Mouse (Mus musculus): Measurements from ENCODE around the gene Slc17a8. TPM values are rescaled to one million over a fixed set of nuclear protein-coding genes. Genes with fewer than 3 reads are reported as not detected.

The Slc17a8 gene
- polyA plus RNA-seq, 1 experiment = not detected

DNA sequence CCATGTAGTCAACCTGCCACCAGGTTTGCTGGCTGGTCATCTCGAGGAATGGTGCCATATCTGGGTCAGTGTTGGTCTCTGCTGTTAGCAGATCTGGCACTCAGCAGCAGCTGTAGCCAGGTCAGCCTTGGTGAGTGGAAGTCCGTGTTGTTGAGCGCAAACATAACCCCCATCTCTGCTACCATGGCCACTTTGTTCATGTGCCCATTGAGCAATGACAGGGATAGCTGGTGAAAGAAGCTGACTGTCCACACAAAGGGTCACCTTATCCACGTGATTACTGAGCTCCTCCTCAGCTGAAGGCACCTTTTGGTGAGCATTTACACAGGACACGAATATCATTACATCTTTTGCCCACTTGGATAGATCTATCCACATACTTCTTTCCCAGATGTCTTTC, 68.0 kb downstream of the Slc17a8 start:
- no peaks in the 10 kb centered on the region for H3K27me3 ChIP-seq (ENCODE audit: control insufficient read depth, insufficient read depth, low read length)
- no peak overlapping the region for H3K4me3 ChIP-seq (ENCODE audit: extremely low read depth, insufficient read depth, insufficient read length)
- H3K27ac ChIP-seq (ENCODE audit: insufficient read depth, low read length) = no peak overlapping the region
- H3K36me3 ChIP-seq (ENCODE audit: control insufficient read depth, insufficient read depth, low read length) = no peaks in the 10 kb centered on the region
- no peak for DNase-seq (ENCODE audit: low read depth in 1 of 2, low spot score in 2 of 2)
- H3K4me1 ChIP-seq (ENCODE audit: control insufficient read depth, insufficient read depth, insufficient read length) = no peaks in the 10 kb centered on the region
- WGBS = 83% methylated on average over 5 of the region's 5 CpGs
- TF ChIP-seq CTCF (IDR thresholded peaks at IDR 0.05; ENCODE audit: extremely low read depth, insufficient read depth, insufficient read length, insufficient replicate concordance) (no peak), POLR2A (IDR thresholded peaks at IDR 0.05; ENCODE audit: low read depth, low read length) (no peak)

DNA sequence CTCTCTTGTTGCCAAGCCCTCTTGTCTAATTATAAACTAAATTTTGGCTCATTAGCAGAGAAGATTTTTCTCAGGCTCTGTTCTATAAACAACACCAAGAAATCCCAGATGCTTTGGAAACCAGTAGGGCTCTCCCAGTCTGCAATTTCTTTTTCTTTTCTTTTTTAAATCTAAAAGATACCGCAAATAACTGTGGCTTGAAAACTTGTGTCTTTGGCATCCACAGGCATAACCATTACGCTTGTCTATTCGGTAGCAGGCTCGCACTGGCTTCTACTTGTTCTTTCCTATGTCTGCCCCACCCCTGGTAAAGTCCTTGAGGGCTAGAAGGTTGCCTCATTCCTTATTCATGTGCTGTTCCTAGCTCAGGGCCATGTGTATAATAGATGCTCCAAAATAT, 69.4 kb downstream of the Slc17a8 start:
- Histone ChIP-seq H3K27me3 (ENCODE audit: control insufficient read depth, insufficient read depth, low read length) (no peaks in the 10 kb centered on the region), H3K4me3 (ENCODE audit: extremely low read depth, insufficient read depth, insufficient read length) (no peak overlapping the region), H3K36me3 (ENCODE audit: control insufficient read depth, insufficient read depth, low read length) (no peaks in the 10 kb centered on the region), H3K27ac (ENCODE audit: insufficient read depth, low read length) (no peak overlapping the region), H3K4me1 (ENCODE audit: control insufficient read depth, insufficient read depth, insufficient read length) (no peaks in the 10 kb centered on the region)
- no peak for DNase-seq (ENCODE audit: low read depth in 1 of 2, low spot score in 2 of 2)
- no peak for TF ChIP-seq CTCF (IDR thresholded peaks at IDR 0.05; ENCODE audit: extremely low read depth, insufficient read depth, insufficient read length, insufficient replicate concordance)
- no peak for TF ChIP-seq POLR2A (IDR thresholded peaks at IDR 0.05; ENCODE audit: low read depth, low read length)
- 89% methylated on average over 4 of the region's 4 CpGs for WGBS

DNA sequence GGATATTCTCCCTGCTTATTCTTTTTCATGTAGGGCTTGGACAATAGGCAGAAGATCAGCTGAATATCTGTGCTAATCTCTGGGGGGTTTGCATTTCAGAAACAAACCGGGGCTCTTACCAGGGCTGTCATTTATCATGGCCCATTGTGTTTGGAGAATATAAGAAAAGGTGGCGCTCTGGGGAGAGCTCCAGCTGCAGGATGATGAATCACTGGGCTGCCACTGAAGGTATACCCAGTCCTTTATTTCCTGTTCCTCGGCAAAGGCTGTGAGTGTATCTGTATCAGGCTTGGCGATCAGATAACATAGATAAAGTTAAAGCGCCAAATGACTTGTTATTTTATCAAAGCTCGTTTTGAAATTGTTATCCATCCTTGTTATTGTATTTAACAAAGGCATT, 73.0 kb downstream of the Slc17a8 start:
- Histone ChIP-seq H3K4me3 (ENCODE audit: extremely low read depth, insufficient read depth, insufficient read length) (no peak overlapping the region), H3K27me3 (ENCODE audit: control insufficient read depth, insufficient read depth, low read length) (no peaks in the 10 kb centered on the region), H3K27ac (ENCODE audit: insufficient read depth, low read length) (no peak overlapping the region), H3K4me1 (ENCODE audit: control insufficient read depth, insufficient read depth, insufficient read length) (no peaks in the 10 kb centered on the region), H3K36me3 (ENCODE audit: control insufficient read depth, insufficient read depth, low read length) (no peaks in the 10 kb centered on the region)
- no peak for DNase-seq (ENCODE audit: low read depth in 1 of 2, low spot score in 2 of 2)
- no peak for TF ChIP-seq CTCF (IDR thresholded peaks at IDR 0.05; ENCODE audit: extremely low read depth, insufficient read depth, insufficient read length, insufficient replicate concordance)
- TF ChIP-seq POLR2A (IDR thresholded peaks at IDR 0.05; ENCODE audit: low read depth, low read length) = no peak
- 37% methylated on average over 6 of the region's 6 CpGs for WGBS

DNA sequence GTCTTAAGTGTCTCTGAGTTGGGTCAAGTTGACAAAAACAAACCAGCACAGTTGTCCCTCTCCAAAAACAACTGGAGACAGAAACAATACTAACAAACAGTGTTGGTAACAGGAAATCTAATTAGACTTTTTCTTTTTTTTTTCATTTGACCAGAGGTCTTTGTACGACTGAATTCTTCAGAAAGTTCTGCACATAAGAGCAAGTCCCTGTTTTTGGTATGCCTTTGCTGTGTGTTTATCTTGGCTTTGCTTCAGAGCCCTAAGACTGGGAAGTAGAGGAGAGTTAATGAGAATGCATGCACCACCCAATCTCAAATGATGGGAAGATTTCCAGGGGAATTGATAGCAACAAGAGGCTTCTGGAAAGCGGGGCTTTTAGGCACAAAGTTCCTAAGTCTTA, 74.1 kb downstream of the Slc17a8 start:
- no peaks in the 10 kb centered on the region for H3K27me3 ChIP-seq (ENCODE audit: control insufficient read depth, insufficient read depth, low read length)
- 80% methylated on average over 2 of the region's 2 CpGs for WGBS
- no peak for DNase-seq (ENCODE audit: low read depth in 1 of 2, low spot score in 2 of 2)

DNA sequence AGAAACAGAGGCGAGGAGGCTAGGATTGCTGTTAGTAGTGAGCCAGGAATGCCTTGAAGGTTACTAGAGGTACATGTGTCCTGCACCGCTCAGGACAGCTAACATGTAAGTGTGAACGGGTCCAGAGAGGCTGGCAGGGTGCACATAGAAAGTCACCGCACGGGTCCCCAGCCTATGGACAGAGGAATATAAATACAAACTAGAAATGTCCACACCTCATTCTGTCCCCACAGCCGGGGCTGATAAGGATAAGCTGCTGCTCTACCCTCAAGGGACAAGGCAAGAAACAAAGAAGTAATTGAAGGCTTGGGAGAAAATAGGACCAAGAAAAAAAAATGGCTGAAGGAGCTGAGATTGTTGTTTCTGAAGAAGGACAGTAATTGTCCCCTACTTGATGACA, 77.2 kb downstream of the Slc17a8 start:
- H3K36me3 ChIP-seq (ENCODE audit: control insufficient read depth, insufficient read depth, low read length) = no peaks in the 10 kb centered on the region
- no peaks in the 10 kb centered on the region for H3K27me3 ChIP-seq (ENCODE audit: control insufficient read depth, insufficient read depth, low read length)
- no peak overlapping the region for H3K4me3 ChIP-seq (ENCODE audit: extremely low read depth, insufficient read depth, insufficient read length)
- TF ChIP-seq POLR2A (IDR thresholded peaks at IDR 0.05; ENCODE audit: low read depth, low read length) (no peak), CTCF (IDR thresholded peaks at IDR 0.05; ENCODE audit: extremely low read depth, insufficient read depth, insufficient read length, insufficient replicate concordance) (no peak)
- no peaks in the 10 kb centered on the region for H3K4me1 ChIP-seq (ENCODE audit: control insufficient read depth, insufficient read depth, insufficient read length)
- no peak overlapping the region for H3K27ac ChIP-seq (ENCODE audit: insufficient read depth, low read length)
- WGBS = 91% methylated on average over 6 of the region's 6 CpGs
- no peak for DNase-seq (ENCODE audit: low read depth in 1 of 2, low spot score in 2 of 2)

More for the DNA sequence above, 74.1 kb downstream of the Slc17a8 start:
- TF ChIP-seq CTCF (IDR thresholded peaks at IDR 0.05; ENCODE audit: extremely low read depth, insufficient read depth, insufficient read length, insufficient replicate concordance) = no peak
- TF ChIP-seq POLR2A (IDR thresholded peaks at IDR 0.05; ENCODE audit: low read depth, low read length) = no peak
- H3K27ac ChIP-seq (ENCODE audit: insufficient read depth, low read length) = no peak overlapping the region
- no peaks in the 10 kb centered on the region for H3K36me3 ChIP-seq (ENCODE audit: control insufficient read depth, insufficient read depth, low read length)
- H3K4me3 ChIP-seq (ENCODE audit: extremely low read depth, insufficient read depth, insufficient read length) = no peak overlapping the region
- H3K4me1 ChIP-seq (ENCODE audit: control insufficient read depth, insufficient read depth, insufficient read length) = no peaks in the 10 kb centered on the region

DNA sequence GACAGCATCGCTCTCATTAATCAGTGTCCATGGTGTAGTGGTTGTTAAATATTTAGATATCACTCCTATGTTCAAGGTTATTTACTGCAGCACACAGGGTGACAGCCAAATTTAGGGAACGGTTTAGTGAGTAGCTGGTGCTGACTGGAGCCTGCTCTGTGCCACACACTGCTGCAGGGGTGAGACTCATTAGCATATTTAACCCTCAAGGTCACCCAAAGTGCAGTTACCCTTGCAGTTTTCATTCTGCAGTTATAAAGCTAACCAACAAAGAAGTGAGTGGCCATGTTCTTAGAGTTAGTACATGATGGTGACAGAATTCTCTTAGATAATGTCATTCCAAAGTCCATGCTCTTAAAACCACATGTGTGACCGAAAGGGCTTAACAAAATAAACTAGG, 78.7 kb downstream of the Slc17a8 start:
- no peak for DNase-seq (ENCODE audit: low read depth in 1 of 2, low spot score in 2 of 2)
- no peak overlapping the region for H3K27ac ChIP-seq (ENCODE audit: insufficient read depth, low read length)
- H3K4me1 ChIP-seq (ENCODE audit: control insufficient read depth, insufficient read depth, insufficient read length) = no peaks in the 10 kb centered on the region
- 89% methylated on average over 3 of the region's 3 CpGs for WGBS
- H3K36me3 ChIP-seq (ENCODE audit: control insufficient read depth, insufficient read depth, low read length) = no peaks in the 10 kb centered on the region
- TF ChIP-seq POLR2A (IDR thresholded peaks at IDR 0.05; ENCODE audit: low read depth, low read length) = no peak
- no peak for TF ChIP-seq CTCF (IDR thresholded peaks at IDR 0.05; ENCODE audit: extremely low read depth, insufficient read depth, insufficient read length, insufficient replicate concordance)
- no peak overlapping the region for H3K4me3 ChIP-seq (ENCODE audit: extremely low read depth, insufficient read depth, insufficient read length)
- H3K27me3 ChIP-seq (ENCODE audit: control insufficient read depth, insufficient read depth, low read length) = no peaks in the 10 kb centered on the region

DNA sequence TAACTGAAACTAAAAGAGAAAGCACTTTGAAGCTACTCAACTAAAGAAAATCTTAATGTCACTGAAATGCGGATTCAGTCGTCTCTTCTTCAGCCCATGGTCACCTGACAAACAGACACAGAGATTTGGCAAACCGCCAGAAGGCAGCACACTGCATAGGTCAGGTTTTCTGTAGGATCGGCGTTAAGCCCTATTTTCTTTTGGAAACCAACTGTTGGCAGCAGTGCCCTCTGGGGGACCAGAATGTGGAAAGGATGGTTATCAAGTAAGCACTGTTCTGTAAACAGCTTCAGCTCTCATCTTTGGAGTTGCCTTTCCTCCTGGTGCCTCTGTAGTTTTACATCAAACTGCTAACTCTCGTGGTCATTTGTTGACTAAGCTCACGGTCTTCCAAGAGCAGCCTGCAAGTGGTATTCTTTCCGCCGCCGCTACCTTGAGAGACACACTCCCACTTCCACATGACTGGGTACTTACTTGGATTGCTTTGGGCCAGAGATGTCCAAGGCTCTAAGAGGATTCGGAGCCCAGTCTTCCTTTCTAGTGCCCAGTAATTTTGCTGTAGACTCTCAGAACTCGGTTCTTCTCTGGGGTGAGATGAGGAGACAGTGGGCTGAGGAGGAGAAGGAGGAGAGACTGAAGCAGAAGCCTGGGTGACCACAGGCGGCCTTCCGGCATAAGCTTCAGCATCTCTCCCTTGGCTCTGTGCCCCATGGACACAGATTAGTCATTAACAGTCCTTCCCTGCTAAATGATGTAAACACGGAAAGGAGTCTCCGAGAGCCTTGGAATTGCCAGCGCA, 87.9 kb downstream of the Slc17a8 start, which contains the start of gene Nr1h4:
Gene Nr1h4, minus strand, starts transcription at position 657 of the 799 bp plus-strand sequence.
- H3K4me3 ChIP-seq (ENCODE audit: extremely low read depth, insufficient read depth, insufficient read length) = no peak within 1 kb of the TSS
- H3K27me3 ChIP-seq (ENCODE audit: control insufficient read depth, insufficient read depth, low read length) = no peaks in the 10 kb centered on the region
- H3K27ac ChIP-seq (ENCODE audit: insufficient read depth, low read length) = no peak within 1 kb of the TSS
- H3K36me3 ChIP-seq (ENCODE audit: control insufficient read depth, insufficient read depth, low read length) = no peaks in the 10 kb centered on the region
- no peaks in the 10 kb centered on the region for H3K4me1 ChIP-seq (ENCODE audit: control insufficient read depth, insufficient read depth, insufficient read length)
- DNase-seq (ENCODE audit: low read depth in 1 of 2, low spot score in 2 of 2) = no peak
- WGBS = 81% methylated on average over 17 of the region's 17 CpGs
- no peak for TF ChIP-seq CTCF (IDR thresholded peaks at IDR 0.05; ENCODE audit: extremely low read depth, insufficient read depth, insufficient read length, insufficient replicate concordance)
- TF ChIP-seq POLR2A (IDR thresholded peaks at IDR 0.05; ENCODE audit: low read depth, low read length) = no peak

Measured in spleen, adult 2 months (tissue).